ENCODE assay signal across 16 mouse cellular contexts in genomic region chr12:21330961-21331576, GRCm38 (mm10). TPM values are rescaled to one million over a fixed set of nuclear protein-coding genes. Genes with fewer than 3 reads are reported as not detected.
DNase-seq lines count a peak whose midpoint lies in the region; ATAC-seq and TF ChIP-seq lines count a peak whose summit lies in the region.
"Had no signal": no experiment of that assay in that cellular context is flagged by ENCODE, and none has a peak within 500 bp of the region (broad histone marks: within the 10 kb centered on the region; RNA-seq: fewer than 3 reads in every experiment).

No protein-coding gene starts in this region.

- no peak overlapping the region for H3K9ac ChIP-seq in lung, postnatal 0 days (replicated peaks; ENCODE audit: low read depth)
- H3K9ac ChIP-seq: embryonic facial prominence, embryonic 12.5 days; hindbrain, embryonic 15.5 days; midbrain, embryonic 15.5 days; neural tube, embryonic 12.5 days had no signal

- no peak overlapping the region for H3K4me2 ChIP-seq in lung, postnatal 0 days (replicated peaks; ENCODE audit: low read depth, low read length)
- H3K4me2 ChIP-seq in myocyte (ENCODE audit: low read depth): no peak overlapping the region
- H3K4me2 ChIP-seq: embryonic facial prominence, embryonic 12.5 days; hindbrain, embryonic 15.5 days; liver, embryonic 11.5 days; midbrain, embryonic 15.5 days; neural tube, embryonic 12.5 days had no signal

- H3K36me3 ChIP-seq in lung, postnatal 0 days (ENCODE audit: insufficient read depth, low read length): peaks cover 23% of the 10 kb centered on the region
- peaks cover 93% of the 10 kb centered on the region for H3K36me3 ChIP-seq in heart, embryonic 10.5 days
- H3K36me3 ChIP-seq in myocyte (ENCODE audit: control insufficient read depth, insufficient read depth): peaks cover 33% of the 10 kb centered on the region

- peak; percentile 9; the same call in 1 of the 2 replicates for TF ChIP-seq CTCF in lung, postnatal 0 days (IDR thresholded peaks at IDR 0.05)

- no peak overlapping the region for H3K4me3 ChIP-seq in lung, postnatal 0 days (ENCODE audit: low read depth, low read length)
- no peak overlapping the region for H3K4me3 ChIP-seq in heart, embryonic 10.5 days
- H3K4me3 ChIP-seq in myocyte: no peak overlapping the region
- H3K4me3 ChIP-seq: embryonic facial prominence, embryonic 12.5 days; hindbrain, embryonic 15.5 days; midbrain, embryonic 15.5 days; neural tube, embryonic 12.5 days had no signal

- TF ChIP-seq EP300 in lung, postnatal 0 days (IDR thresholded peaks at IDR 0.05): no peak

- no peak overlapping the region for H3K27ac ChIP-seq in lung, postnatal 0 days (ENCODE audit: low read length)
- no peak overlapping the region for H3K27ac ChIP-seq in heart, embryonic 10.5 days
- H3K27ac ChIP-seq: embryonic facial prominence, embryonic 12.5 days; hindbrain, embryonic 15.5 days; midbrain, embryonic 15.5 days; neural tube, embryonic 12.5 days had no signal

- no peak for DNase-seq in lung, postnatal 0 days (ENCODE audit: low spot score)
- no peak for DNase-seq in lung, adult 18-20 months
- peak; percentile 62 for DNase-seq in heart, embryonic 10.5 days (ENCODE audit: low spot score)
- DNase-seq in layer of hippocampus, adult 9-11 months: no peak
- no peak for DNase-seq in ovary, adult 18-20 months (ENCODE audit: low spot score)
- DNase-seq in kidney, postnatal 36 days: no peak
- DNase-seq: adrenal gland, adult 8-10 months; gastrocnemius, postnatal 14 days; retina, postnatal 1 day; thymus, postnatal 36 days had no signal

- no peaks in the 10 kb centered on the region for H3K9me3 ChIP-seq in lung, postnatal 0 days (ENCODE audit: low read length)
- H3K9me3 ChIP-seq in heart, embryonic 10.5 days: no peaks in the 10 kb centered on the region
- H3K9me3 ChIP-seq: embryonic facial prominence, embryonic 12.5 days; hindbrain, embryonic 15.5 days; midbrain, embryonic 15.5 days; neural tube, embryonic 12.5 days had no signal

- no peak for ATAC-seq in lung, postnatal 0 days
- ATAC-seq: midbrain, embryonic 15.5 days had no signal

- no peaks in the 10 kb centered on the region for H3K4me1 ChIP-seq in lung, postnatal 0 days (ENCODE audit: insufficient read depth, low read depth, low read length)
- H3K4me1 ChIP-seq in heart, embryonic 10.5 days: 0 out of 2 replicates have a peak, but pooled peaks cover 7% of the 10 kb centered on the region
- H3K4me1 ChIP-seq: embryonic facial prominence, embryonic 12.5 days; hindbrain, embryonic 15.5 days; midbrain, embryonic 15.5 days; neural tube, embryonic 12.5 days had no signal

- H3ac ChIP-seq in myocyte (ENCODE audit: control insufficient read depth, insufficient read length): no peak overlapping the region

- no peaks in the 10 kb centered on the region for H3K27me3 ChIP-seq in lung, postnatal 0 days (replicated peaks; ENCODE audit: insufficient read depth, low read length)
- no peaks in the 10 kb centered on the region for H3K27me3 ChIP-seq in heart, embryonic 10.5 days (ENCODE audit: insufficient read depth, poor library complexity, severe bottlenecking)
- H3K27me3 ChIP-seq in myocyte (ENCODE audit: control insufficient read depth, insufficient read depth, insufficient read length): no peaks in the 10 kb centered on the region
- H3K27me3 ChIP-seq: embryonic facial prominence, embryonic 12.5 days; hindbrain, embryonic 15.5 days; midbrain, embryonic 15.5 days; neural tube, embryonic 12.5 days had no signal

- 83% methylated on average over 10 of the region's 10 CpGs for WGBS in lung, postnatal 0 days
- WGBS in heart, embryonic 10.5 days: 88% methylated on average over 10 of the region's 10 CpGs

- no peak for TF ChIP-seq POLR2A in myocyte (IDR thresholded peaks at IDR 0.05; ENCODE audit: insufficient read length, low read depth)

- H3K79me2 ChIP-seq in myocyte (ENCODE audit: control insufficient read depth, insufficient read depth): no peaks in the 10 kb centered on the region

TF ChIP-seq in myocyte, 11 proteins besides CTCF, POLR2A, EP300 and RAD21:
- TF ChIP-seq SRF (IDR thresholded peaks at IDR 0.05; ENCODE audit: control insufficient read depth, insufficient read length, low read depth): no peak
- no peak for TF ChIP-seq USF1 (IDR thresholded peaks at IDR 0.05; ENCODE audit: low read depth)
- no peak for TF ChIP-seq MYOD1 (IDR thresholded peaks at IDR 0.05; ENCODE audit: control insufficient read depth in 1 of 3, insufficient read length in 2 of 3, low read depth in 2 of 3)
- no peak for TF ChIP-seq CEBPB (IDR thresholded peaks at IDR 0.05; ENCODE audit: insufficient read depth, poor library complexity, severe bottlenecking)
- no peak for TF ChIP-seq E2F4 (IDR thresholded peaks at IDR 0.05; ENCODE audit: insufficient read depth)
- no peak for TF ChIP-seq MAX (IDR thresholded peaks at IDR 0.05; ENCODE audit: low read depth)
- no peak for TF ChIP-seq TCF3 (IDR thresholded peaks at IDR 0.05; ENCODE audit: insufficient read length, low read depth)
- TF ChIP-seq REST (IDR thresholded peaks at IDR 0.05; ENCODE audit: insufficient read depth, insufficient read length): no peak
- TF ChIP-seq POLR2AphosphoS2 (IDR thresholded peaks at IDR 0.05; ENCODE audit: insufficient read length, low read depth): peak; percentile 59

RNA-seq across cellular contexts. Expression of gene Iah1, which starts 14.9 kb away (rescaled TPM):
- 111 and 112 TPM in 2 replicates for polyA plus RNA-seq in lung, postnatal 0 days (2015; fragmentation: Nextera tagmentation; extraction: Ambion mirVana)
- polyA plus RNA-seq in heart, embryonic 10.5 days (2016; fragmentation: Nextera tagmentation; extraction: Ambion mirVana): 38.9 and 40.8 TPM in 2 replicates
- 79.5 TPM for polyA plus RNA-seq in myocyte (2012; fragmentation: generic; extraction: Trizol)

RNA-seq across cellular contexts. Expression of gene Adam17, which starts 42.4 kb away (rescaled TPM):
- polyA plus RNA-seq in lung, postnatal 0 days (2015; fragmentation: Nextera tagmentation; extraction: Ambion mirVana): 34.4 and 38.7 TPM in 2 replicates
- 36.3 and 38.4 TPM in 2 replicates for polyA plus RNA-seq in heart, embryonic 10.5 days (2016; fragmentation: Nextera tagmentation; extraction: Ambion mirVana)
- 13.4 TPM for polyA plus RNA-seq in myocyte (2012; fragmentation: generic; extraction: Trizol)

RNA-seq across cellular contexts. Expression of gene Itgb1bp1, which starts 45.0 kb away (rescaled TPM):
- polyA plus RNA-seq in lung, postnatal 0 days (2015; fragmentation: Nextera tagmentation; extraction: Ambion mirVana): 65.5 and 67.6 TPM in 2 replicates
- 39.5 and 40.8 TPM in 2 replicates for polyA plus RNA-seq in heart, embryonic 10.5 days (2016; fragmentation: Nextera tagmentation; extraction: Ambion mirVana)
- polyA plus RNA-seq in myocyte (2012; fragmentation: generic; extraction: Trizol): 45.4 TPM

RNA-seq across cellular contexts. Expression of gene Cpsf3, which starts 45.9 kb away (rescaled TPM):
- 65.4 and 69.7 TPM in 2 replicates for polyA plus RNA-seq in lung, postnatal 0 days (2015; fragmentation: Nextera tagmentation; extraction: Ambion mirVana)
- polyA plus RNA-seq in heart, embryonic 10.5 days (2016; fragmentation: Nextera tagmentation; extraction: Ambion mirVana): 91.9 and 106 TPM in 2 replicates
- polyA plus RNA-seq in myocyte (2012; fragmentation: generic; extraction: Trizol): 50.5 TPM
